Mouse (Mus musculus) intestine, embryonic 16.5 days (tissue): Measurements from ENCODE around the gene Cinp. TPM values are rescaled to one million over a fixed set of nuclear protein-coding genes. Genes with fewer than 3 reads are reported as not detected.

ENCODE experiments used
- ATAC-seq: fragments of 200-750 bp; cut with Nextera tagmentation; 2 replicates; pipeline ENCODE4 v1.8.0; 2017; ENCODE audit warnings: moderate TSS enrichment, moderate library complexity
- H3K27ac ChIP-seq: fragments of 300-500 bp; sonication (generic); 2 replicates; pipeline ENCODE4 v1.5.1; 2014; ENCODE audit warnings: mild to moderate bottlenecking, low read length
- H3K27me3 ChIP-seq: fragments of 300-500 bp; sonication (generic); replicated peaks from 2 replicates; pipeline ENCODE4 v1.6.1; 2014; ENCODE audit warnings: low read length, control low read depth, mixed read lengths; ENCODE audit not compliant: control insufficient read depth, insufficient read depth
- H3K36me3 ChIP-seq: fragments of 300-500 bp; sonication (generic); 2 replicates; pipeline ENCODE4 v1.6.1; 2014; ENCODE audit warnings: low read length, control low read depth; ENCODE audit not compliant: control insufficient read depth, insufficient read depth
- H3K4me1 ChIP-seq: fragments of 300-500 bp; sonication (generic); 2 replicates; pipeline ENCODE4 v1.6.1; 2014; ENCODE audit warnings: low read length, control low read depth, mixed read lengths; ENCODE audit not compliant: control insufficient read depth, insufficient read depth
- H3K4me2 ChIP-seq: fragments of 300-500 bp; sonication (generic); 2 replicates; pipeline ENCODE4 v1.6.1; 2014; ENCODE audit warnings: low read depth, low read length, control low read depth
- H3K4me3 ChIP-seq: fragments of 300-500 bp; sonication (generic); 2 replicates; pipeline ENCODE4 v1.5.1; 2014; ENCODE audit warnings: mild to moderate bottlenecking, low read length
- H3K9ac ChIP-seq: fragments of 300-500 bp; sonication (generic); 2 replicates; pipeline ENCODE4 v1.6.1; 2014; ENCODE audit warnings: low read depth, low read length
- H3K9me3 ChIP-seq: fragments of 300-500 bp; sonication (generic); 2 replicates; pipeline ENCODE4 v1.6.1; 2016; ENCODE audit warnings: low read length, control low read depth; ENCODE audit not compliant: control insufficient read depth
- WGBS: fragments of 180-500 bp; shearing (Covaris S2); extraction: QIAGEN DNeasy Blood & Tissue Kit; methylation state at CpG from one replicate; pipeline ENCODE4 v1.1.7; 2014; 5-methylcytosine and 5-hydroxymethylcytosine counted together
- polyA plus RNA-seq: library from polyadenylated mRNA; unstranded; fragments of >200 nt; fragmentation: Nextera tagmentation; extraction: Ambion mirVana; gene quantifications from 2 replicates; pipeline ENCODE4 v1.2.1, GENCODE M21; 2015

Gene Cinp
- polyA plus RNA-seq, 1 experiment from 2014 or later: 72.7 TPM

DNA sequence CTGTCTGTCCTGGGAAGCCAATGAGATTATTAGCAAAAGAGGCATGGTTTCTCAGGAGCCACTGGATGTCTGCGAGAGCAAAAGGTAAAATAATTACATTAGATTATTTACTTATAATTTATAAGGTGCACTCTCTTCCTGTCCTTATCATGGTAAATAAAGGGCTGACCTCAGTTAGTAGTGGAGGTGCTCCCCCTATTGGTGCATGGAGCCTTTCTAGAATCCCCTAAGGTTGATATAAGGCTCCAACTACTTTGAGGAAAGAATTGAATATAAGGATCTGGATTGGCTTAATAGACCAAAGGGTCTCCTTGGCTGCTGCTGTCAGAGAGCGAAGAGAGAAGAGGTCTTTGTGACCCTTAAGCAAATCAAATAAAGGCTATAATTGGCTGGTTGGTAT is 14.6 kb upstream of the Cinp start:
- H3K4me1 ChIP-seq: no peaks in the 10 kb centered on the region
- no peak overlapping the region for H3K4me3 ChIP-seq
- no peaks in the 10 kb centered on the region for H3K36me3 ChIP-seq
- 72% methylated on average over 2 of the region's 2 CpGs for WGBS
- H3K4me2 ChIP-seq: no peak overlapping the region
- no peak for ATAC-seq
- no peaks in the 10 kb centered on the region for H3K9me3 ChIP-seq
- no peaks in the 10 kb centered on the region for H3K27me3 ChIP-seq
- no peak overlapping the region for H3K27ac ChIP-seq
- H3K9ac ChIP-seq: no peak overlapping the region

DNA sequence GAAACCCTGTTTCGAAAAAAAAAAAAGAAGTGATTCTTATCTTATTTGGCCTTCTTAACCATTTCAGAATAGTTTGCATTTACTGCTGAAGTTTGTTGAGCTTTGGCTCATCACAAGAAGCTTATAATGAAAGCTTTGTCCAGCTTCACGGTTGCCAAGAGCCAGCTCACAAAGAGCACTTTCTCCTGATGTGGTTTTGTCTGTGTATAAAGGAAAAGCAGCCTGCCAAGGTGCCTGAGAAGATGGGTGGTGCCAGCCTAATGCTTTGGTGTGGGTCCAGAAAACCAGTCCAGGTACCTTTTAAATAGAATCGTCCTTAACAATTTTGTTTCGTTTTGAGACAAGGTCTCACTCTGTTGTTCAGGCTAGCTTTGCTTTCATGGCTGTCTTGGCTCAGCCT is 13.2 kb upstream of the Cinp start:
- H3K4me3 ChIP-seq: no peak overlapping the region
- H3K9me3 ChIP-seq: no peaks in the 10 kb centered on the region
- no peaks in the 10 kb centered on the region for H3K36me3 ChIP-seq
- ATAC-seq: no peak
- no peak overlapping the region for H3K4me2 ChIP-seq
- no peak overlapping the region for H3K27ac ChIP-seq
- 81% methylated on average over 4 of the region's 4 CpGs for WGBS
- H3K9ac ChIP-seq: no peak overlapping the region
- H3K27me3 ChIP-seq: no peaks in the 10 kb centered on the region
- no peaks in the 10 kb centered on the region for H3K4me1 ChIP-seq

DNA sequence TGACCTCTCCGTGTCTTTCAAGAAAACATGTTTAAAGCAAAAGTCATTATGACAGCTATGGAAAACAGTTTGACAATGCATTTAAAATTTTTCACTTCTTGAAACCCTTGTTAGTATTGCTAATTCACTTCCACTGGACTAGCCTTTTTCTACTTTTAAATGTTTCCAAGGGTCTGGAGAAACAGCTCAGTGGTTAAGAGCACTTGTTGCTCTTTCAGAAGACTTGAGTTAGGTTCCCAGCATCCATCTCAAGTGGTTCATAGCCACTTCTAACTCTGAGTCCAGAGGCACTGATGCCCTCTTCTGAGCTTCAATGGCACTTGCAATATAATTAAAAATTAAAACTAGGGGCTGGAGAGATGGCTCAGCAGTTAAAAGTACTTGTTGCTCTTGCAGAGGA is 2.9 kb upstream of the Cinp start:
- H3K4me3 ChIP-seq: no peak overlapping the region
- H3K4me2 ChIP-seq: no peak overlapping the region
- no peaks in the 10 kb centered on the region for H3K36me3 ChIP-seq
- no peaks in the 10 kb centered on the region for H3K9me3 ChIP-seq
- H3K27ac ChIP-seq: no peak overlapping the region
- no peak overlapping the region for H3K9ac ChIP-seq
- no peak for ATAC-seq
- 85% methylated on average over 1 of the region's 1 CpGs for WGBS
- peaks cover 17% of the 10 kb centered on the region for H3K4me1 ChIP-seq
- no peaks in the 10 kb centered on the region for H3K27me3 ChIP-seq

DNA sequence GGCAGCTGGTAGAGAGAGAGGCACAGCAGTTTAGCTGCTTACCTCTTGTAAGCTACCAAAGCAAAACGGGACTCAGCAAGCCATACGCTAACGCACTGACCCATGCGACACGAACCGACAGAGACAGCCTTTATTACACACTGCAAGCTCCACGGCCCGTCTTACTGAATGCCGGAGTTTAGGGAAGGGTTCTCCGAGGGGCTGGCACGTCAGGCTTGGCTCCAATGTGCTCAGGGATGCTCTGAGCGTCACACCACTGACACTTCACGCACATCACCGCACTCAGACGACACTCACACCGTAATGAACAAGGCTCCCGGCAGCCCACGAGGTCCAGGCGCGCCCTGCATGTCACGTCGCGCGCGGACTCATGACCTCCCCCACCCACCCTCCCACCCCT is 339 bp downstream of the Cinp start:
- Histone ChIP-seq H3K36me3 (0 out of 2 replicates have a peak, but pooled peaks cover 1% of the 10 kb centered on the region), H3K4me1 (peaks cover 17% of the 10 kb centered on the region), H3K9me3 (no peaks in the 10 kb centered on the region), H3K4me3 (peak overlapping the region; percentile 90), H3K4me2 (peak overlapping the region; percentile 91), H3K27ac (peak overlapping the region; percentile 37; the same call in 1 of the 2 replicates), H3K9ac (peak overlapping the region; percentile 84), H3K27me3 (no peaks in the 10 kb centered on the region)
- WGBS: 0% methylated on average over 25 of the region's 25 CpGs
- ATAC-seq: peak; percentile 38; the same call in 1 of the 2 replicates

DNA sequence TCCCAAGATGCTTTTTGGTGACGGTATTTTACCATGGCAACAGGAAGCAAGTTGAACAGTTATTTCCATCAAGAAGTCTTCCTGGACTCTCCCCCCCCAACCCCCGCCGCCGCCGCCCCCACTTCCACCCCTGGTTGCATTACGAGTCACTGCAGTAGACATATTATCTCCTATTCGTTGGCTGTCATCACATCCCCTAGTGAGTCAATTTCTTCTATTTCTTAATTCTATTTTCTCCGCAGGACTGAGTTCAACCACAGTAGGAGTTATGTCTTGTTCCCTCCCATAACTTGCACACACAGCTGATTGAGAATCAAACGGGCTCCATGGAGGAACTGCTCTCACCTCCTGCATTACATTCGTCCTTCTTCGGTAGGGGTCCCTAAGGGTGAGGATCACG is 839 bp downstream of the Cinp start:
- Histone ChIP-seq H3K9me3 (no peaks in the 10 kb centered on the region), H3K27me3 (no peaks in the 10 kb centered on the region), H3K4me3 (peak overlapping the region; percentile 90), H3K36me3 (0 out of 2 replicates have a peak, but pooled peaks cover 2% of the 10 kb centered on the region), H3K4me1 (peaks cover 17% of the 10 kb centered on the region), H3K27ac (peak overlapping the region; percentile 37; the same call in 1 of the 2 replicates), H3K9ac (peak overlapping the region; percentile 84), H3K4me2 (peak overlapping the region; percentile 91)
- 37% methylated on average over 12 of the region's 12 CpGs for WGBS
- ATAC-seq: no peak

DNA sequence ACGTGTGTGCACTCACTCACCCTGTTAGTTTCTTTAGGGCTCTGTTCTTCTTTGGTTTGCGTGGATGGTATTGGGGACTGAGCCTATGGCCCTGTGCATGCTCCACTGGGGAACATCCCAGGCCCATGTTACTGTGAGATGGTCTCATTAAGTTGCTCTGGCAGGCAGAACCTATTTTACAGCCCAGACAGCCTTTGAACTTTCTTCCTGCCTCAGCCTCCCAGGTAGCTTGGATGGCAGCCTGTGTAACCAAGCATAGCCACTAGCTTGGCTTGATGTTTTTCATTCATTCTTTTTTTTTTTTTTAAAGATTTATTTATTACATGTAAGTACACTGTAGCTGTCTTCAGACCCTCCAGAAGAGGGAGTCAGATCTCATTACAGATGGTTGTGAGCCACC is 3.7 kb downstream of the Cinp start:
- H3K9me3 ChIP-seq: no peaks in the 10 kb centered on the region

DNA sequence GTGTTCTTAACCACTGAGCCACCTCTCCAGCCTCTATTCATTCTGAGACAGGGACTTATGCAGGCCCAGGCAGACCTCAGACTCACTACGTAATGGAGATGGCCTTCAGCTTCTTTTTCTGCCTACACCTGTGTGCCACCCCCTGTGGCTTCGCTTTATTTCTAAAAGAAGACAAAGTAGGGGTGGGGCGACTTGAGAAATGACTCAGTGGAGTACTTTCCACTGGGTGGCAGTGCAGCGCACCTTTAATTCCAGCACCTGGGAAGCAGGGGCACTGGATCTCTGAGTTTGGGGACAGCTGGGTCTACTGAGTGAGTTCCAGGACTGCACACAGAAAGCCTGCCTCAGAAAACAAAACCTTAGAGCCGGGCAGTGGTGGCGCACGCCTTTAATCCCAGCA is 6.7 kb downstream of the Cinp start:
- no peak overlapping the region for H3K4me2 ChIP-seq
- H3K4me3 ChIP-seq: no peak overlapping the region
- no peaks in the 10 kb centered on the region for H3K9me3 ChIP-seq
- H3K36me3 ChIP-seq: 0 out of 2 replicates have a peak, but pooled peaks cover 6% of the 10 kb centered on the region
- WGBS: 91% methylated on average over 7 of the region's 7 CpGs
- H3K27me3 ChIP-seq: no peaks in the 10 kb centered on the region
- H3K4me1 ChIP-seq: no peaks in the 10 kb centered on the region
- ATAC-seq: no peak
- H3K9ac ChIP-seq: no peak overlapping the region
- no peak overlapping the region for H3K27ac ChIP-seq

More for the DNA sequence above, 3.7 kb downstream of the Cinp start:
- no peak overlapping the region for H3K9ac ChIP-seq
- no peak for ATAC-seq
- 92% methylated on average over 2 of the region's 2 CpGs for WGBS
- H3K4me1 ChIP-seq: peaks cover 16% of the 10 kb centered on the region
- no peak overlapping the region for H3K4me3 ChIP-seq
- H3K4me2 ChIP-seq: no peak overlapping the region
- no peaks in the 10 kb centered on the region for H3K27me3 ChIP-seq
- H3K36me3 ChIP-seq: 0 out of 2 replicates have a peak, but pooled peaks cover 2% of the 10 kb centered on the region
- H3K27ac ChIP-seq: no peak overlapping the region

DNA sequence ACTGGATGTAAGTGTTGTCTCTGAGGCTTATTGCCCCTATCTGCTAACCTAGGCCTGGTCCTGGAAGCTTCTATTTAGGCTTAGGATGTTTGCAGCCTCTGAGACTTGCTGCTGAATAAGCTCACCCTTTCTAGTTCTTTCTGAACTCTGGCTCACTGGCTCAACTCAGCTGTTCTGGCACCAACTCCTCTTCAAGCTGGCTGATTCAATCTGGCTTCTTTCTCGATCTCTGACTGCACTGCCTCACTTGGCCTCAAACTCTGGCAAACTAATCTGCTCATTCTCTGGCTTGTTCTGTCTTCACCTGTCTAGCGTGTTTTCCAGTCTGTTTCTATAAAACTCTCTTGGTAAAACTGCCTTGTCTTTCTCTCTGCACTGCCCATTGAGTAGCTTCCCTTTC is 13.6 kb downstream of the Cinp start:
- ATAC-seq: no peak
- Histone ChIP-seq H3K4me3 (no peak overlapping the region), H3K9me3 (no peaks in the 10 kb centered on the region), H3K36me3 (peaks cover 6% of the 10 kb centered on the region), H3K27ac (no peak overlapping the region), H3K4me2 (no peak overlapping the region), H3K27me3 (no peaks in the 10 kb centered on the region), H3K9ac (no peak overlapping the region), H3K4me1 (no peaks in the 10 kb centered on the region)
- 90% methylated on average over 2 of the region's 2 CpGs for WGBS

DNA sequence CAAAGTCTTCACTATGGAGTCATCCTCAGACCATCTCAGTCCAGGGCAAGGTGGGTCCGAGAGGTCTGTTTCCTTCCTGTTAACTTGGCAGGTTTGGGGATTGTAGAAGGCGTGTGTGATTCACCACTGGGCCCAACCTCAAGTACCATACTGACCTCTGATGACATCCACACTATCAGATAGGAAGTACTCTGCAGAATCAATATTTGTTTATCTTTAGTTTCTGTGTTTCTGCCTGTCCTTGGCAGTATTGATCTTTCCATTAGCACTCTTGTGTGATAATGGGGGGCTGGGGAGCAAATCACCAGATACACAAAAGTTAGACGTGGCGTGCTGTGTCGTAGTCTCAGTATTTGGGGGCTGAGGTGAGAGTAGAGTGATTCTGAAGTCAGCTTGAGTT is 17.7 kb downstream of the Cinp start:
- no peaks in the 10 kb centered on the region for H3K27me3 ChIP-seq
- H3K27ac ChIP-seq: no peak overlapping the region
- peaks cover 8% of the 10 kb centered on the region for H3K36me3 ChIP-seq
- no peak overlapping the region for H3K9ac ChIP-seq
- no peaks in the 10 kb centered on the region for H3K4me1 ChIP-seq
- WGBS: 76% methylated on average over 5 of the region's 5 CpGs
- H3K4me2 ChIP-seq: no peak overlapping the region
- H3K9me3 ChIP-seq: no peaks in the 10 kb centered on the region
- no peak for ATAC-seq
- H3K4me3 ChIP-seq: no peak overlapping the region

DNA sequence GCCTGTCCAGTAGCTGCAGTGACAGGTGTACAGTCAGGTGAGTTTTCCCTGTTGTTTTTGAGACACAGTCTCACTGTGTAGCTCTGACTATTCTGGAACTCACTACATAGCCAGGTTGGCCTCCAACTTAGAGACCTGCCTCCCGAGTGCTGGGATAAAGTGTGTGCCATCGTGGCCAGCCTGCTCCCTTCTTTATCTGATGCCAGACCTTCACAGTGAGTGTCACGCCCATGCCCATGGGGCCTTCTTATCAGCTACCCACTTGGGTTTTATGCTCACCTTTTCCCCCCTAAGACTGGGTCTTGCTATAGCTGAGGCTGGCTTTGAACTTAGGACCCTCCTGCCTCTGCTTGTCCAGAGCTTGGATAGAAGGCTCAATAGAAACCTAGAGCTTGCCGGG is 18.8 kb downstream of the Cinp start:
- peaks cover 9% of the 10 kb centered on the region; the same call in 1 of the 2 replicates for H3K36me3 ChIP-seq
- H3K4me2 ChIP-seq: no peak overlapping the region
- WGBS: 82% methylated on average over 4 of the region's 4 CpGs
- no peaks in the 10 kb centered on the region for H3K9me3 ChIP-seq
- no peak for ATAC-seq
- no peaks in the 10 kb centered on the region for H3K4me1 ChIP-seq
- H3K4me3 ChIP-seq: no peak overlapping the region
- no peak overlapping the region for H3K27ac ChIP-seq
- no peaks in the 10 kb centered on the region for H3K27me3 ChIP-seq
- no peak overlapping the region for H3K9ac ChIP-seq
